Mouse (Mus musculus): Measurements from ENCODE around the gene Mfsd11.

DNA sequence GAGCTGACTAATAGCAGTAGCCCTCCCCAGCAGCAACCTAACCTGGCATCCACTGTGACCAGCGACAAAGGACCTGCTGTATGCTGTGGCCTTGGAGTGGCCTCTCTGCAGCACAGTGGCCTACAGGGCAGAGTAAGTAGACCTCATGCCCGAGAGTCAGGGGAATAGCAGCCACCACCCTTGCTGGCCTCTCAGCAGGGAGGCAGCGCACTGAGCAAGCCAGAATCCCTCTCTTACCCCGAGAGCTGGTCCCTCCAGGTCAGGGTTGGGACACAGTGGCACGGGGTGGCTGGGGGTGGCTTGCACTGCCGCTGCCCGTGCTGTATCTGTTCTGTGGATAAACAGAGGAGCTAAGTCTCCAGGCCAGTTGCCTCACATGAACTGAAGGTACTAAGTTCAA, 12.6 kb upstream of the Mfsd11 start:
- TF ChIP-seq CTCF (IDR thresholded peaks at IDR 0.05; ENCODE audit: borderline replicate concordance, extremely low read depth, insufficient read depth, insufficient read length) (no peak), POLR2A (IDR thresholded peaks at IDR 0.05; ENCODE audit: borderline replicate concordance, extremely low read depth, insufficient read depth, insufficient read length, poor library complexity, severe bottlenecking) (no peak)
